Mouse (Mus musculus): ENCODE data around the gene Col4a3bp. TPM values are rescaled to one million over a fixed set of nuclear protein-coding genes. Genes with fewer than 3 reads are reported as not detected.

Gene Col4a3bp
- 10 to 100 TPM; 31.5 to 39.7 TPM for total RNA-seq (2021)
- long read RNA-seq, experiment 1, transcript Col4a3bp-201 (18 exons, 2,746 nt): major isoform, 5 of 11 reads
- long read RNA-seq, experiment 1, partial matches to known transcripts: 1 of 11 reads
- long read RNA-seq, experiment 1, other reads (novel, unspliced or antisense): 5 of 11 reads
- long read RNA-seq, experiment 2, partial matches to known transcripts: 0 of 11 reads
- long read RNA-seq, experiment 2, other reads (novel, unspliced or antisense): 7 of 11 reads

DNA sequence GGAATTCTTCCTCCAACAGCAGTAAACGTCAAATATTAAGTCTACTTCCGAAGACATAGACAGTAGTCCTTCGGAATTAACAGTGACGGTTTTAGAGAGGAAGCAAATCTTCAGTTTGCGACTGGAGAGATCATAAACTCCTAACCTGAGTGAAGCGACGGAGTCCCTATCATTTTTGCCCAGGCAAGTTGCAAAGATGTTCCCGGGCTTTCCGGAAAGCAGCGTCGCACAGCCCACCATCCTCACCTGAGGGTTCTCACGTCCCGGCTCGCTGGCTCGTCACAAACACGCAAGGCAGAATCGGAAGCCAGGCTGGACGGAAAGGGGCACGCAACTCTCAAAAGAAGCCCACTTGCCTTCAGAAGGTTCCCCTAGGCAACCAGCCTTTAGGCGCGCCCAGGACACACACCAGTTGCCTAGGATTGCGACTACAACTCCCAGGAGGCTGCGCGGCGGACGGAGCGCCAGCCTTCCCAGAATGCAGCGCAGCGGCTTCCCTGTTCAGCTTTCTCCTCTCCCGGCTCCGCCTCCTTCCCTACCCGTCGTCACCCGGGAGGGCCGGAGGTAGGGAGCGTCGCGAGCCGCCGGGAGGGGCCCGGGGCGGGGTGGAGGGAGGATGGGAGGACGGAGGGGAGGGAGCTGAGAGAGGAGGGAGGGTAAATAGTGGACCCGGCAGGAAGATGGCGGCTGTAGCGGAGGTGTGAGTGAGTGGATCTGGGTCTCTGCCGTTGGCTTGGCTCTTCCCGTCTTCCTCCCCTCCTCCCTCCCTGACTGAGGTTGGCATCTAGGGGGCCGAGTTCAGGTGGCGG is at the start of gene Col4a3bp, which contains the start of gene Polk:
TSS of gene Col4a3bp (plus strand) at position 538 of the 809 bp plus-strand sequence.
TSS of gene Polk (minus strand) at position 499 of the 809 bp plus-strand sequence.
- DNase-seq: peak; percentile 99

DNA sequence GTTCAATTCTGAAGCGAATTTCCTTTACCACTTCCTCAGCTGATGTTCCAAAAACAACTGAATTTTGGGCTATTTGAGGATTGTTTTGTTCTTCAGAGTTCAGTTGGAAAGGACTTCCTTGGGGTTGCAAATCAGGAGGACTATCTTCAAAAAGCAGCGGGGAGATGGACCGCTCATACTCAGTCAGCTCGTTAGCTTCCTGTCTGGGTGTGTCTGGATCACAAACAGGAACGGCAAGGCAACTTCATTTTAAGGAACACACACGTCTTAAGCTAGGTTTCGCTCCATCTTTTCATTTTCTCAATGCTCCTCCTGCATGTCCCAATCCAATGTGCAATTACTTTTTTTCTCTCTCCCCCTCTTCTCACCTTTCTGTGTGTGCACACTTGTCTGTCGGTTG is 45.8 kb upstream of the Col4a3bp start:
- no peak for DNase-seq

DNA sequence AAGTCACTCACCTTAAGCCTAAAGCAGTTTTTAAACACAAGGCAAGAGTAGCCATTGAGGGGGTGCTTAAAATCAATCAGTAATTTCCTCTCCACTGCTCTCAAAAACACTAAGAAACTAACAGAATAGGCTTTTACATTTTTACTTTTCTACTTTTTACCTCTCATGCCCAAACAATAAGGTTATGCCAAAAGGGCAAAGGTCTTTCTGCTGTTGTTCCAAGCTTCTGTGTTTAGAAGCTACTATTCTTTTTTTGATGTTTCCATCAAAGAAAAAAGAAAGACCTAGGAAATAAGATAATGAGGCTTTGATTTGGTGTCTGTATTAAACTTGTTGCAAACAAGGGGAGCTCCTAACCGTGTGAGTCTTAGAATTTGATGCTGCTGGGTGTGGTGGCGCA is 42.5 kb upstream of the Col4a3bp start:
- DNase-seq: no peak

GRCm38 (mm10) chr13:96505661-96506060 is 36.8 kb upstream of the Col4a3bp start:
- DNase-seq: no peak

DNA sequence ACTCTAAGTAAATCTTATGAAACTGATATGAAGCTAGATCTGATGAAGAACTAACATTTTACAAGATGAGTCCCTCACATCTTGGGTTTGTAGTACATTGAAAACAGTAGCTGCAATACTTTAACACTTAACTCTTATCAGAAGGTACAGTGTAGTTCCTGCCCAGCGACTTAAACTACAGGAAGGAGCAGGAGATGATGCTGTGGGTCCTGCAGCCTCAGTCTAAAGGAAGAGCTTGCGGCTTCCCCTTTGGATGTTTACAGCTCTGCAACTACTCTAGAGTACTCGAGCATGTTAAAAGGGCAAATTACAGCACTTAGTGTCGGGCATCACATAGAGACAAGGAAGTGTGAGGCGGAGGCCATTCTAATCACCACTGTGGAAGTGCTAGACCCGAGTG is 36.1 kb upstream of the Col4a3bp start:
- DNase-seq: no peak

DNA sequence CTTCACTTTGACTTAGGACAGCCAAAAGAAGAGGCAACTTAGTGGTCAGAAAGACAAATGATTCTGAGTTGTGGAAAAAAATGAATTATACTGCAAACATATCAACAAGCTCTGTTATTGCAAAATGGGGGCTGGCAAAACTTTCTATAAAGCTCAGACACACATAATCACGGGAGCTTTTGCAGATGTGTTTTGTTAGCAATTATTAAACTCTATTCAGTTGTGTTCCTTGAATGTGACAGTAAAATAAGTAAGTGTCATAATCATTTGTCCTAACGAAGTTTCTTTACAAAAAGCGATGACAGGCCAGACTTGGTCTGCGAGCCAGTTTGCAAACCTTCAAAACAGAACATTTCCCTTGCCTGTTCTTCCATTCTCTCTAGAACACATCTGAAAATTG is 34.9 kb upstream of the Col4a3bp start:
- no peak for DNase-seq

- DNase-seq: no peak
Measured at GRCm38 (mm10) chr13:96510635-96511034, 31.8 kb upstream of the Col4a3bp start.

DNA sequence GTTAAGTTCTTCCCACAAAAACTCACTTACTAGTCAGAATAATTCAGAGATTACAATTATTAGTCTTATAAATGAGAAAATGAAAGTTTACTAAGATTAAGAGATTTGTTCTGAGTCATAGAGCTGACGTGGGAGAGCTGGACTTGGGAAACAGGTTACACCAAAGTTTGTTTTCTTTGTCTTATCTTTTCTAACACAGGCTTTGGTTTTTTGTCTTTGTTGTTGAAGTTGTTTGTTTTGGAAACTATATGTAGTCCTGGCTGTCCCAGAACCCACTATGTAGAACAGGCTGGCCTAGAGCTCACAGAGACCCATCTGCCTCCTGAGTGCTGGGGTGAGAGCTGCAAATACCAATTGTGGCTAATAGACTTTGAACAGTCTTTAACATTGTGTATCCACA is 31.2 kb upstream of the Col4a3bp start:
- no peak for DNase-seq

- DNase-seq: no peak
Measured at GRCm38 (mm10) chr13:96511893-96512292, 30.5 kb upstream of the Col4a3bp start.

DNA sequence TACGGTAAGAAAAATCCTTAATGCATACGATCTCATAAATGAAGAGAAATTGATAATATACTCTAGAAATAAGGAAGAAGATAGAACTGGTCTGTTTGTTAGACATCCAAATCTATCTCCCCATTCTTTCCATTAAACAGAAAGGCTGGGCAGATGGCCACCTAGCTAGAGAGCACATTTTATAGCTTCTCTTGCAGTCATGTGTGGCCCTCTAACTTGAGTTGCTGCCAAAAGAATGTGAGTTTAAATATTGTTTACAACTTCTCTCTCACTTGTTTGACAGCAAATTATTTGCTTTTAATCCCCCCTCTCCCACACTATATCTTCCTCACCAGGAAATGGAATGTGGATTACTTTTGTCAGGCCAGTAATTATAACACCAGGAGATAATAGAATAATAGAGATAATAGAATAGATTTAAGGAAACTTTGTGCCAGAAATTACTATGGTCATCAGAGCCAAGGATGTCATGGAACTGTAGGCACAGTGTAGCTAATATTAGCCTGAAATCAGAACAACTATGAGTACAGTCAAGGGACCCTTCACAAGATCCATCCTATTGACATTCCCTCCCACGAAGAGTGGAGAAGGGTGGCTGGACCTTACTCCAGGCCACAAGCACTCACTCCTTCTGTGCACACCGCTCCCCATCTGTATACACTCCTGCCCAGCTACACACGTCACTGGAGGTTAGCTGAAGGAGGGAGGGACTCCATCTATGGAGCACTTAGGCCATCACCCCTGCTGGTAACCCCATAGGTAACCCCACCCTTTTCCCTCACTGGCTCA is 28.1 kb upstream of the Col4a3bp start:
- DNase-seq: no peak

- no peak for DNase-seq
Measured at GRCm38 (mm10) chr13:96516249-96516648, 26.2 kb upstream of the Col4a3bp start.

GRCm38 (mm10) chr13:96517335-96517734 is 25.1 kb upstream of the Col4a3bp start:
- DNase-seq: no peak

DNA sequence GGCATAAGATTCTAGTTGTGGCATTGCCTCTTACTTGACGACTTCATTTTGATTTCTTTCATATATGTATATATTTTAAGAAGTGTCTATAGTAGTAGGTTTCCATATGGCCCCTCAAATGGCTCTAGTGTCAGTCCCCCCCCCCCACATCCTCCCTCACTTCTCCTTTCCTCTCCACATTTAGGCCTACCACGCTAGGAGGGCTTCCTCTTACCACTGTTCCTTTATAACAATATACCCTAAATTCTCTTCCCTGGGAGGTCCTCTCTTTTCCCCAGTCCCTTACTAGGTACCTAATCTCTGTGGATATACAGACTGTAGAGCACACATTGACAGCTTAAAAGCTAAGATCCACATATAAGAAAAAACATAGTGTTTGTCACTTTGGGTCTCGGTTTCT is 21.1 kb upstream of the Col4a3bp start:
- DNase-seq: no peak

DNA sequence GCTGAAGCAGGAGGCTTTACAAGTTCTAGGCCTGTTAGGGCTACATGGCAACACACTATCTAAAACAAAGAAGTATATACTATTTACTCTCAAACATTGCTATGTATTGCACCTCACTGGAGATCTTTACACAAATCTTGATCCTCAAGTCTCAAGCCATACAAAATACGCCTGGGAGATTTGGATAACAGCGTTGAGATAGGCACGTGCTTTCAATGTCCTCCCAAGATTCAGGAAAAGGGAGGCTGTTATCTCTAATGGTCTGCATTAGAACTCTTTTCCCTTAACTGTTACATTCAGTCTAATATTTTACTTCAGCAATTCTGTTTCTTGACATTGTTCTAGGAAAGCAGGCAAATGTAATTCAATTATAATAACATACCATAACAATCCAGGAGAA is 15.4 kb upstream of the Col4a3bp start:
- no peak for DNase-seq

GRCm38 (mm10) chr13:96527856-96528255 is 14.6 kb upstream of the Col4a3bp start:
- no peak for DNase-seq

DNA sequence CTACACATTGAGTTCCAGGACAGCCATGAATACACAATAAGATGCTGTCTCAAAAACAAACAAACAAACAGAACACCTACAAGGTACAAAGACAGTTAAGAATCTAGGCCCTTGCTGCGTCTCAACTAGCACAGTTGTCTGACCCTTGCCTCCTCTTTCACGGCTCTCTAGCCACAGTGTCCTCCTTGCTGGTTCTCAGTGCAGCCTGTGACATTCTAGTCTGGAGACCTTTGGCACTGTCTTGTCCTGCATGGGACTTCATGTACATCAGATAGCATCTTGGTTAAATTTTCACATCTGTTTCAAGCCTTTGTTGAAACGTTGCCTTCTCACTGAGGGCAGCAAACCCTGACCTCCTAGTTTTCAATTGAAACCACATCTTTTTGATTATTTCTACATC is 13.6 kb upstream of the Col4a3bp start:
- DNase-seq: no peak

DNA sequence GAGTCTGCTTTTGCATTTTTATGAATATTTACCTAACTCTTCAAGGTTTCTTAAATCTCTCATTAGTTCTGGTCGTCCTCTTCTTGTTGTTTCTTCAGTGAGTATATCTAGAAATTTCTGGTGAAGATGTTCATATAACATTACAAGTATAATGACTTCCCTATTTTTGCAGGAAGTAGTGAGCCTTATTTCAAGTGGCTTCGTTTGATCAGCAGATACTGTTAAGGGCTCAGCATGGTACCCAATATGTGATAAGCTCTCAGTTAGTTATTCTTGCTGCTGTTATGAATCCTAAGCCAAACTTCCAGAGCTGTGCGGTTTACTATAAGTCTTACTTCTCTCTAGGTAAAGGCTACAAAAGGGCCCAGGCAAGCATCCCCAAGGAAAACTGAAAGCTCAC is 12.9 kb upstream of the Col4a3bp start:
- DNase-seq: no peak

DNA sequence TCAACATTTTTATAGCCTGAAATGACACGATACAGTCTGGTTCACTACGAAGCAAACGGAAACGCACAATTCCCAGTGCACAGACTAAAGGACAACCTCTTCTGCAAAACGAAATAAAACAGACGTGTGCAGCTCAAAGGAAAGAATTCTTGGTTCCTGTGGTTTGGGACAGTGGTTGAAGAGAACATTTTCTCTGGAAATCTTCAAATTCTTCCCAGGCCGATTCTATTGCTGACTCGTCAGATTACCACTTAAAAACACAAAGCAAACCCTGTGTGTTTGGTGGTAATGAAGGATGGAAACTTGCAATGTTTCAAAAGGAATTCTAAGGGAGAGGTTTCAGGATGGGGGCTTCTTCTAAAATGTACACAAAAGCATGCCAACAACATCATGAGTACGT is 12.4 kb upstream of the Col4a3bp start:
- no peak for DNase-seq

DNA sequence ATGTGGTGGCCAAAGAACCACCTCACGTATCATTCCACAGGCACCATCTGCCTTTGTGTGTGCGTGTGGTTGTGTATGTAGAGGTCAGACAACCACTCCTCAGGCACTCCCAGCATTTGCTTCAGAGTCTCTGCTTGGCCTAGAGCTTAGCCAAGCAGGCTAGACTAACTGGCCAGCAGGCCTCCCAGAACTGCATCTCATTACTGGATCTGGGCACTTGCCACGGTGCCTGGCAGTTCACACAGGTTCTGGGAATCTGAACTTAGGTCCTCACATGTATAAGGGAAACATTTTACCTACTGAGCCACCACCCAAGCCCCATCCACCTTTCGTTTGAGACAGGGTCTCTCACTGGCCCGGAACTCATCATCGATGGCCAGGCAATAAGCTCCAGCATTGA is 10.2 kb upstream of the Col4a3bp start:
- DNase-seq: no peak

DNA sequence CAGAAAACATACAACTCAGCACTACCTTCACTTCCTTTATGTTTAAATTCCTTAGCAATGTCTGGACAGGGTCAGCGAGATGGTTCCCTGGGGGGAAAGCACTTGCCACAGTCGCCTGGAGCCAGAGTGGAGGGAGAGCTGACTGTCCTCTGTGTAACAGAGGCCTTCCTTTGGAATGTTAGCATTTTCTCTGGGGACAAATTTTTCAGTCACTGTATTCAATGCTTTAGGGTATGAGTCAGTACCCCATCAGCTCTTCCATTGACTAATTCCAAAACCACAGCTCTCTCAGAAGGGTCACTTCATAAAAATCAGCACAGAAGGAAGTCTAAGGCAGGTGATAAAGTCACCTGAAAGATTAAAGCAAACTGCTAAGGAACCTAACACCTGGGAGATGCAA is 8.7 kb upstream of the Col4a3bp start:
- DNase-seq: no peak

DNA sequence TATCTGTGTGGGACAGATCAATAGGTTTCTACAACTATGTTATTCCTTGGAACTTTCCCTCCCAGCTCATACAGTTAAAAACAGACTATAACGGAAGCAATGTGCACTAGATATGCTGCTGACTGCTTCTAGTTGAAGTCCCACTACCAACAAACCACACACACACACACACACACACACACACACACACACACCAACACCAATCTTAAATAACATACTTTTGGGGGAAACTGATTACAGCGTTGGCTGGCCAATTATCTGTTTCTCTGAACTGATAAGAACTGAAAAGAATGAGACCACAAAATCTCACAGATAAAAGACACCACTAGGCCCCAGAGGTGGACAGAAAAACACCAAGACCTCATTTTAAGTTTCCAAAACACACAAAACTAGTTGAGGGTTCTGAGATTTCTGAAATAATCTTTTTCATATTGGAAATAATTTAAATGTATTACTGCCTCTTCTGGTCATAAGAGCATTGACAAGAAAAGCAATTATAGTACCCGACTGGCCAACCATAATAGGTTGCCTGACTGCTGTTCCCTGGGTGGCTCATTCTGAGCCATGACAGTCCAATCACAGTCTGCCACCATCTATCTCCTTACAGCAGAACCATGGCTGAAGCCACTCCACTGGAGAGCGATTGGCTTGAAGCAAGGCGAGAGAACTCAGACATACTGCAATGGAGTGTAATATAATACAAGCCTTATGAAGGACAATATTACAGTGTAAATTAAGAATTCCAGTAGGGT is 5.4 kb upstream of the Col4a3bp start:
- DNase-seq: no peak

- no peak for DNase-seq
Measured at GRCm38 (mm10) chr13:96538103-96538502, 4.3 kb upstream of the Col4a3bp start.

All from gastrocnemius, postnatal 25 days (tissue).